Mouse (Mus musculus): ENCODE measurements around the gene Olfr1461.

Gene Olfr1461

GRCm38 (mm10) chr19:13162700-13163099 lies at the start of gene Olfr1461:
Gene Olfr1461 (plus strand): TSS chr19:13163000.
- in situ Hi-C loops (cut with MboI, MseI), result no loop called here

DNA sequence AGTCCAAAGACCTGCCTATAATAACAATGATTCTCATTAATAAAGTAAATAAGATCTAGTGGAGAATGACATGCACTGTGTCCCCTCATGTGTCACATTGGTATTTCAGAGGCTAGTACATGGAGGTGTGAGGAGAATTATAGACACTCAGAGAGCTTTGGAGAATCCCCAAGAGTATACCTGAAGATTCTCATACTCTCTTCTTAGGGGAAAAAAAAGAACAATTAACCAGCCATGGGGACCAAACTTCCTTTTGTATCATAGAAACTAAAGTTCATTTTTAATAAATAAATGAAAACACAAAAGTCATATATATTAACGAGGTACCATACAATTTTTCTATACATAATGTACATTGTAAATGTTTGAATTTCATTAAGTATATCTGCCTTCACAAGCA lies 13.4 kb upstream of the Olfr1461 start, which contains the start of gene Olfr1459:
Gene Olfr1459, minus strand, starts transcription at position 101 of the 400 bp plus-strand sequence.
- in situ Hi-C loops (cut with MboI, MseI), result no loop called here

DNA sequence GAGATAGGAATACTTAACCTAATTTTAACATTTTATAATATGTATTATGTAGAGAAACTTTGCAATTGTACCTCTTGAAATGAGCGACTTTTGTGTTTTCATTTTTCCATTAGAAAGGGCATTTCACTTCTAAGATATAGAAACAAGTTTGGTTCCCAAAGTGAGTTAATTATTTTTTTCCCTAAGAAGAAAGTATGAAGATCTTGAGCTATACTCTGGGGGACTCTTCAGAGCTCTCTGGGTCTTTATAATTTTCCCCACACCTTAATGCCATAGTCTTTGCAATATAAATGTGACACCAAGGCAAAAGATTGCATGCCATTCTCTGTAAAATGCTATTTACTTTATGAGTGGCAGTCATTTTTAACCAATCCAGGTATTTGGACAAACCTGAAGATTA lies 22.6 kb downstream of the Olfr1461 start, which contains the start of gene Olfr1462:
Gene Olfr1462, plus strand, starts transcription at position 301 of the 400 bp plus-strand sequence.
- in situ Hi-C loops (cut with MboI, MseI), result no loop called here
